Mouse (Mus musculus) kidney, adult 2 months (tissue): Measurements from ENCODE around the gene Tbc1d21.

Experiments
- CTCF ChIP-seq: fragments of 200-500 bp; conservative IDR thresholded peaks from 2 replicates; pipeline ENCODE4 v1.5.1; 2011; ENCODE audit warnings: low read depth, mild to moderate bottlenecking, control low read depth, low read length, moderate library complexity, mixed read lengths; ENCODE audit not compliant: insufficient read depth, insufficient read length
- POLR2A ChIP-seq: fragments of 200-500 bp; IDR thresholded peaks from one replicate; pipeline ENCODE4 v1.6.1; 2011; ENCODE audit warnings: low read depth, low read length, control low read depth

DNA sequence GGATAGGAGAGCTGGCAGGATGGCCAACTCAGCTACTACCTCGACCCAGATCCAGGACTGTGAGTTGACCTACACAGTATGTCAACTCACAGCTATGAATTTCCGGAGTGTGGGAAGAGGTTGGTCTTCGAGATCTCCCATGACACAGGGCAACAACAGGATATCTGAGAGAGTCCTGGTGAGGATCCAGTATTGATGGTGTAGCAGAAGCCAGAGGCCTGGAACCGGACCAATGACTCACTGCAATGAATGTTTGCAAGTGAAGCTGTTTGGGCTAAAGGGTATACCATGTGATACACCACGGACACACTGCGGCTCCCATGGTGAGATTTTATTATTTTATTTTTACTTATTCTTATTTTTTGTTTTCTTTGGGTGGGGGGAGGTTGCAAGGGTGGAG, 15.6 kb downstream of the Tbc1d21 start:
- TF ChIP-seq CTCF (no peak), POLR2A (no peak)
